Mouse (Mus musculus) kidney, adult 11 months (tissue): ENCODE measurements at regions not wholly inside any gene's neighbourhood (a gene's known extent, or its start where the extent isn't known, plus 50 kb on each side); places are given as distances from the start of the nearest gene placed in this dataset.
"Not testable (repeated sequence)": the region's sequence is repeated elsewhere in the genome, so short reads cannot be mapped to it uniquely, and the experiment has no call there.

Experiments used
- DNase-seq: peaks from one replicate; pipeline ENCODE4 v3.0.0; 2022

DNA sequence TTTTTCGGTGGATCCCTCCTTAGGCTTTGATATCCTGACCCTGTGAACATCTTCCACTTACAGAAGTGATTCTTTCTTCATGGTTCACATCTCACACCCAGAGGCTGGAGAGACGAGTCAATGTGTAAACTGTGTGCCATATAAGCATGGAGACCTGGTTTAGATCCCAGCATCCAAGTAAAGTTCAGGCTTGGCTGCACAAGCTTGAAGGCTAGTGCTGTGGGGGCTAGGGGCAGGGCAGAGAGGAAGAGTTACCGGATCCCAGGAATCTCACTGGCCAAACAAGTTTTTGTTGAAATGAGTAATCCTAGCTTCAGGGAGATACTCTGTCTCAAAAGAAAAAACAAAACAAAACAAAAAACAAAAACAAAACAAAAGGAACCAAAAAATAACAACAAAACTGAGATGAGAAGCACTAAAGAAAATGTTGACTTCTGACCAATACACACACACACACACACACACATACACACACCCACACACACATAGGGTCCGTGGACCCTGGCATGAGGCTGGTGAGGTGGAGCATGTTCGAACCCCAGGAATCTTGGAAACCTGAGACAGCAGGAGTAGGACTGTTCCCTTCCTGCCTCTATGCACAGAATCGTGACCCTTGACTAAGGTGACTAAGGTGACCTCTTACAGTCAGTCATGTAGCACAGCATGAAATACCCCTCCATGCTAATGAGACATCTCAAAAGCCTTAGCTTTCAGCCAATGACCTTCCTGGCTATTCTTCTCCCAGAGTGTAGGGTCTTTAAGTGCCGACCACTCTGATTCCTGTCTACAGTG lies 55.2 kb downstream of the Gm12728 start:
- DNase-seq, result no peak

DNA sequence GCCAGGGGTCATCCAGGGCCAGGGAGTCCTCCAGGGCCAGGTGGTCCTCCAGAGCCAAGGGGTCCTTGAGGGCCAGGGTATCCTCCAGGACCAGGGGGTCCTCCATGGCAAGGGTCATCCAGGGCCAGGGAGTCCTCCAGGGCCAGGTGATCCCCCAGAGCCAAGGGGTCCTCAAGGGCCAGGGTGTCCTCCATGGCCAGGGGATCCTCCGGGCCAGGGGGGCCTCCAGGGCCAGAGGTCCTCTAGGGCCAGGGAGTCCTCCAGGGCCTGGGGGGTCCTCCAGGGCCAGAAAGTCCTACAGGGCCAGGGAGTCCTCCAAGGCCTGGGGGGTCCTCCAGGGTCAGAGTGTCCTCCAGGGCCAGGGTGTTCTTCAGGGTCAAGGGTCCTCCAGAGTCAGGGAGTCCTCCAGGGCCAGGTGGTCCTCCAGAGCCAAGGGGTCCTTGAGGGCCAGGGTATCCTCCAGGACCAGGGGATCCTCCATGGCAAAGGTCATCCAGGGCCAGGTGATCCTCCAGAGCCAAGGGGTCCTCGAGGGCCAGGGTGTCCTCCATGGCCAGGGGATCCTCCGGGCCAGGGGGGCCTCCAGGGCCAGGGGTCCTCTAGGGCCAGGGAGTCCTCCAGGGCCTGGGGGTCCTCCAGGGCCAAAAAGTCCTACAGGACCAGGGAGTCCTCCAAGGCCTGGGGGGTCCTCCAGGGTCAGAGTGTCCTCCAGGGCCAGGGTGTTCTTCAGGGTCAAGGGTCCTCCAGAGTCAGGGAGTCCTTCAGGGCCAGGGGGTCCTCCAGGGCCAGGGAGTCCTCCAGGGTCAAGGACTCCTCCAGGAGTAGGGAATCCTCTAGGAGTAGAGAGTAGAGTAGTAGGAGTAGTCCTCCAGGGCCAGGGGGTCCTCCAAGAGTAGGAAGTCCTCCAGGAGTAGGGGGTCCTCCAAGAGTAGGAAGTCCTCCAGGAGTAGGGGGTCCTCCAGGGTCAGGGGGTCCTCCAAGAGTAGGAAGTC lies 56.6 kb downstream of the Gm12728 start:
- DNase-seq, result not testable (repeated sequence)

- no peak for DNase-seq
Observed at GRCm38 (mm10) chr4:105853086-105853485, 63.4 kb downstream of the Gm12728 start.

DNA sequence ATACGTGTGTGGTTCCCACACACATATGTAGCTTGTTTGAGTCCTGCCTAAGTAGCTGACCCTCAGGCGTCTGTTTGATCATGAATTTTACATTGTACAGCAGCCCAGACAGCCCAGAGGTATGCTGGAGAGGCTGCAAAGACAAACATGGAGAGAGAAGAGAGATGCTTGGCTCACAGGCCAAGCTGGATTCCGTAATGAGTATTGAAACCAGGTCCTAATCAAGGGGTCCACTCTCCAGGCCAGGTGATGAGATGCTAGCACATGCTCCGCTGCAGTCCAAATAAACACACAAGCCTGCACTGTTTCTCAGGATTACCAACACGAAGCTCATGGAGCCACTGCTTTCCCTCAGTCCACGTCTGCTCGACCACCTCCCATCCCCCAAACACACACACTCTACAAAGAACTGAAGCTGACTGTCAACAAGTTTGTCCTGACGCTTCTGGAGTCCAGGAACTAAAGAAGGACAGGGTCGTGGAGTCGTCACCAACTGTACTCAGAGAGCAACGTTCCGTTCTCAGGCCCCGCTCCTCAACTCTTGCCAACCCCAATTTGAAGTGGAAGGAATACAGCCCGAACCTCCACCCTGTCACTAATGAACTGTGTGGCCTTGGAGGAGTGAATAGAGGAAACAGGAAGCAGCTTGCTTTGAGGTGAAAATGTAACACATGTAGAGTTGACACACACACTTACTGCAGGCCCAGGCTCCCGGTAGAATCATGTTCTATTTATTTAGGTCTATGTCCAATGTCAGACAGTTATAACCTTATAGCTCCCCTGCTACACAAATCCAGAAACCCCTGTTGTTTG lies 69.6 kb downstream of the Gm12728 start:
- DNase-seq, result no peak

GRCm38 (mm10) chr4:105860930-105861653 lies 71.4 kb downstream of the Gm12728 start:
- DNase-seq, result no peak

- no peak for DNase-seq
Observed at GRCm38 (mm10) chr4:105861654-105862037, 72.0 kb downstream of the Gm12728 start.

- DNase-seq, result no peak
Observed at GRCm38 (mm10) chr4:105870512-105870911, 80.8 kb downstream of the Gm12728 start.

GRCm38 (mm10) chr4:105877246-105877645 lies 87.6 kb downstream of the Gm12728 start:
- DNase-seq, result no peak

DNA sequence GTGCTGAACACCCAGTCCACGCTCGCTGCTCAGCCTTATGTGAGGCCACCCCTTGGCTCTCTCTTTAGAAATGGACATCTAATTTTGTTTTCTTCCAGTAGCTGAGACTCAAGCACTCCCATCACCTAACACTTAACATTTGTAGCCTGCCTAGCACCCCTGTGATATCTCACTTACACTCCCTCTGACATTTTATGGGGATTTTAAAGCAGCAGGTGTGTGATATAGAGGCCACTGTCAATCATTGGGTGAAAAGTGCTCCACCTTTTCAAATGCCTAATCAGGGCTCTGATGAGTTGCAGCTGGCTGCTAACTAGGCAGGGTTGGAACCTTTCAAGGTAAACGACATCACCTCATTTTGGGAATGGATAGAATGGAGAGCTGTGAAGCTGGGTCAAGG lies 90.2 kb downstream of the Gm12728 start:
- no peak for DNase-seq

DNA sequence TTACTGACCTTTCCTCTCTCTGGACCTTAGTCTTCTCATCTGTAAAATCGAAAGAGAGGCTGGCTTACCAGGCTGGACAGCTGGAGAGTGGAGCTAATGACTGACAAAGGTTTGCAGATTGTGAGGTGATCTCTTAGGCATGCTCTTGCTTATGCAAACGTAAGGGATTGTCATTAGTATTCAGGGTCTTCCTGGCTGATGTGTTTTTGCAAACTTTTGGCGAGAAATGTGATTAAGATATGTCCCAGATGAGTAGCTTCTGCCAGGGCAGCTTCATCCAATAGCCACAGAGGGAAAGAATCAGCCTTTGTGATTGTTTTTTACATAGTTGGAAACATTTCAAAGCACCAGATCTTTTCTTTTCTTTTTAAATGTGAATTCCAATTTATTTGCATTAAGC lies 95.1 kb downstream of the Gm12728 start:
- DNase-seq, result no peak

DNA sequence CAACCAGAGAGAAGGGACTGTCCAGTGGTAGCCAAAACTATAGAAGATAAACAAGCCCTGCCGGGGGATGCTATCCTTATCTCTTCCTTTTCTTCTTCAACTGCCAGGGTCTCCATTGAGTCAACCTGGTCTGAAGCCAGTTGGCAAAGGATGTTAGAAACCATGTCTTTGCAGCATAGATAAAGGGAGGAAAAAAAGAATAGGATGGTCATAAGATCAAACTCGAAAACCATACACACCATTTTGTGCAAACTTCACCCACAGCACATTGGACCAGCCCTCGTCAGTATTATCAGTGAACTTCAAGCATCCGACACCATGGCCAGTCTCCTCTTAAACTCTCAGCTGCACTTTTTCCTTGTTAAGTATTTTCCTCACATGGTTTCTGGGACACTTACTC lies 101.8 kb downstream of the Gm12728 start:
- DNase-seq, result no peak

GRCm38 (mm10) chr4:105892065-105892464 lies 102.4 kb downstream of the Gm12728 start:
- no peak for DNase-seq

DNA sequence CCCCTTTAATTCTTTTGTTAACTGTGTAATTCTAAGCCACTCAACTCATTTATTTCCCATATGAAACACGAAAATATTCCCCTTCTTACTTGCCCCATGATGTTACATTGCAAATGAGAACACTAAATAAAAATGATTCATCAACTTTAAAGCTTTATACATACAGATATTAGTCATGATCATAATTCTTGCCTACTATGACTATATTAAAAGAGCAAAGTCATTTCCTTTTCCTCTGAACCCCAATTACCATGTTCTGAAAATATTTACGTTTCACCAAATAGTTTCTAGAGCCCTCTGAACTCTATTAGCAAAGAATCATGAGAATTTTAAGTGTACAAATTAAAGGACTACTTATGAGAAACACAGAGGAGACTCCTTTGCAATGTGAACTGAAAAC lies 105.4 kb downstream of the Gm12728 start:
- no peak for DNase-seq

GRCm38 (mm10) chr4:105898054-105898847 lies 108.6 kb downstream of the Gm12728 start:
- no peak for DNase-seq

DNA sequence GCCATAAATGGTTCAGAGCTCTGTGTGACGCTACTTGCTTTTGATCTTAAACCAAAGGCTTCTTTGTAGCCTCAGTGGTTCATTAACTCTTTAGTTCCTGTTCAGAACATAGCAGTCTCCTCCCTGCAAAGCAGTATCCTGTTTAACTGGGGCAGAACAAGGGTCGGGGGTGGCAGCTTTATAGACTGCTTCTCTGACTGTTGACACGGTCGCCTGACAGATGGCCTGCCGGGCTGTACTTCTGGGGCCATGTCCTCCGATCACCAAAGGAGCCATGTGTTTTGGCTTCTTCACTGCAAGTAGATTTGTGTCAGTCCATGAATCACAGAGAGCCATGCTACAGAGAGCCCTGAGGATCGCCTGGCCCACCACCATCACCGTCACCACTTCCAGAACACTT lies 115.2 kb downstream of the Gm12728 start:
- no peak for DNase-seq

DNA sequence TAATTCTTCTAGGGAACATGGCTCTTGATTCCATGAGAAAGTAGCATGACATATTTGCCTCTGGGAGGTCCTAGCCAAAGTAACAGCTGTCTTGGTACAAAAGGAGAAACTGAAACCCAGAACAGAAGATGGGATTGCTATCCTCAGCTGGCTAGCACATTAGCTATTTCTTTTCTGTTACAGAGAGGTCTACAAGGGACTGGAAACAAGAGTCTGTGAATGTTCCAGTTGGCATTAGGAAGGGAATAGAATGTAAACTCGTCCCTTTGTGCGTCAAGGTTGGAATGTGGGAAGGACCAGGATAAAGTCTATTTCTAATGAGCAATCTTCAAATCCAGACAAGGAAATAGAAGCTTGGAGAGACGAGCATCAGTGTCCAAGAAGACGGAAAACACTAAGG lies 116.7 kb downstream of the Gm12728 start:
- no peak for DNase-seq

GRCm38 (mm10) chr4:105907611-105908010 lies 117.9 kb downstream of the Gm12728 start:
- no peak for DNase-seq

DNA sequence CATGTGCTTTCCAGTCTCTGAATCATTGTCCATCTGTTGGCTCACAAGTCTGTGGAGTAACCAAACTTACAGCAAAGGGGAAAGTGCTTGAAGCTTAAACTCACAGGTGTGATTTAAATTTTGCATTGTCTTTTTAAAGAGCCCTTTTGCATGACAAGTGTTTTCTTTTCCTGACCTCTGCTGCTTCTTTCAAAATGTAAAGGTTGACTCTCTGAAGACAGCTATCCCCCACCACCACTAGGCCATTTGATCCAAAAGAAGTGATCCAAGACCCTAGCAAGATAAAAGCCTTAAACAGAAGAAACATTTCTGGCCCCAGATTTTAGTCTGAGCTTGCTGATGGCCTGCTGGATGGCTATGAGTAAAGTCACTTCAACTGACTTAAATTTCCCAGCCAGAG lies 118.6 kb downstream of the Gm12728 start:
- no peak for DNase-seq

DNA sequence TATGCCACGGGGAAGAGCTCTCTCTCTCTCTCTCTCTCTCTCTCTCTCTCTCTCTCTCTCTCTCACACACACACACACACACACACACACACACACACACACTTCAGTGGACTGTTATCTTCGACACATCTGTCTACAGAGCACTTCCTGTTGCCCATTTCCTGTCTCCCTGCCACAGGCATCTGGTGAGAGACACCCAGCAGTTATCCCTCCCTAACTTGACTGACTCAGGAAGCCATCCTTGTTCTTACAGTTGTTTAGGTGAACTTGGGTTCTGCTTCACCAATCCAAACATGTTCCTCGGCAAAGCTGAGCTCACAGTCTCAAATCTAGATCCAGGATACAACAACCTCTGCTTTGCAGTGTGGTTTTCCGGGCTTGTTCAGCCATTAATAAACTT lies 119.6 kb downstream of the Gm12728 start:
- DNase-seq, result no peak

DNA sequence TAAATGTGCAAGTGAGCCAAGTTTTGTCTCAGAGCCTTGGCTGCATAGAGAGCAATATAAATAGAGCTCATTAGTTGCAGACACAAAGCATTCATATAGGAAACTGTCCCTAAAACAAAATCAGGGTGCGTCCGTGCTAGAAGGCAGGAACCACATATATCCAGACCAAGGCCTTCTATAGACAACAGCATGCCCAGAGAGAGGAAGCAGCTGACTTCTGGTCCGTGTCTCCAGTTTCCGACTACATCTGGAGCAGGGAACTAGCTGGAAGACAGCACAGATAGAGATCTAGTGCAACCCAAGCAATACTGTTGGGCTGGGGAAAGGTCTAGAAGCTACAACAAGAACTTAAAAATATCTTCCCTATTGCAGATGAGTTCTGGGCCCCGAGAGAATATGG lies 121.0 kb downstream of the Gm12728 start:
- DNase-seq, result no peak

DNA sequence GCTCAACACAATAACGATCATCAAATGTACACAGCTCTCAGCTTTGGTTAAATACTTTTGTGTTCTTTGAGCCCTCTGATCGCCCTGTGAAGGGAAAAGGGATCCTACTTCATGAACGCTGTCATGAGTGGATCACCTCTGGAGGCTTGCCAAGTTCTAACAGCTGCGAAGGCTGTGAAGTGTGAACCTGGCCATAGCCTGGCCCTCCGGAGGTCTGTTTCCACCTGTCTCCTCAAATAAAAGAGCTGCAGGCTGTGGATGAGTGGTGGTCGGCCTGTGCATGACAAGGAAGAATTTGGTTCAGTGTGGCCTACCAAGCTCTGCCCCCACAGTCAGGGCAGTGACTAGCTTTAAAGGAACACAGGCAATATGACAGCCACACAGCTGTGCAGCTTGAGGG lies 122.0 kb downstream of the Gm12728 start:
- no peak for DNase-seq

DNA sequence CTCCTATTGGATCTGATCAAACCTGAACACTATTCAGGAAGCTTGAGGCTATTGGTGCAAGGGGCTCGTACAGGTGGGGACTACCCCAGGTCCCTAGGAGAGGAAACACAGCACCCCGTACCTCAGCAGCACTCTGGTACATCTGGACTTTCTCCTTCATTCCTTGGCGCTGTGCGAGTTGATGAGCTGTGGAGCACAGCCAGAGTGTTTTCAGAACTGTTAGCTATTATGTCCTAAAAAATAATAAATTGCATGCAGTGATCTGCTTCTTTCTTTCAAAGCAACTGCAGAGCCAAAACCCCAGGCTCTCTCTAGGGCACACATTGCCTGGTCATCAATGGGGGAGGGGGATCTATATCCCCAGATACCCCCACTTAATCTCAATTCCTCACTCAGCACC lies 122.6 kb downstream of the Gm12728 start:
- no peak for DNase-seq
